Mouse (Mus musculus) spleen, postnatal 36 days (tissue): ENCODE data around the gene Tns3.
"Not testable (repeated sequence)": the region's sequence is repeated elsewhere in the genome, so short reads cannot be mapped to it uniquely, and the experiment has no call there.

ENCODE experiments used
- DNase-seq, 2 experiments: peaks; one replicate each; pipeline ENCODE4 v3.0.0; 2022; ENCODE audit warnings: low spot score in 2 of 2, mixed read lengths in 1 of 2

The Tns3 gene

GRCm38 (mm10) chr11:8579789-8580188 is 84.5 kb downstream of the Tns3 start:
- no peak for DNase-seq

GRCm38 (mm10) chr11:8575217-8576180 is 88.8 kb downstream of the Tns3 start:
- no peak for DNase-seq

- DNase-seq = no peak
Measured at GRCm38 (mm10) chr11:8574562-8574961, 89.8 kb downstream of the Tns3 start.

GRCm38 (mm10) chr11:8572762-8573161 is 91.6 kb downstream of the Tns3 start:
- DNase-seq = no peak

- no peak for DNase-seq
Measured at GRCm38 (mm10) chr11:8569232-8570028, 94.9 kb downstream of the Tns3 start.

- no peak for DNase-seq
Measured at GRCm38 (mm10) chr11:8568829-8569228, 95.5 kb downstream of the Tns3 start.

- peak; percentile 27 to 52 for DNase-seq
Measured at GRCm38 (mm10) chr11:8566250-8566853, 98.0 kb downstream of the Tns3 start.

- no peak for DNase-seq
Measured at GRCm38 (mm10) chr11:8558761-8559282, 105.5 kb downstream of the Tns3 start.

GRCm38 (mm10) chr11:8558258-8558657 is 106.1 kb downstream of the Tns3 start:
- no peak for DNase-seq

- DNase-seq = peak; percentile 13
Measured at GRCm38 (mm10) chr11:8557006-8557405, 107.3 kb downstream of the Tns3 start.

GRCm38 (mm10) chr11:8551710-8552109 is 112.6 kb downstream of the Tns3 start:
- no peak for DNase-seq

GRCm38 (mm10) chr11:8547661-8548060 is 116.7 kb downstream of the Tns3 start:
- DNase-seq = no peak

- peak; percentile 25 to 28 for DNase-seq
Measured at GRCm38 (mm10) chr11:8545798-8546197, 118.5 kb downstream of the Tns3 start.

- DNase-seq = no peak
Measured at GRCm38 (mm10) chr11:8544355-8544754, 120.0 kb downstream of the Tns3 start.

GRCm38 (mm10) chr11:8541222-8541815 is 123.0 kb downstream of the Tns3 start:
- DNase-seq = no peak

GRCm38 (mm10) chr11:8539593-8540265 is 124.6 kb downstream of the Tns3 start:
- DNase-seq = no peak

GRCm38 (mm10) chr11:8537013-8537614 is 127.2 kb downstream of the Tns3 start:
- no peak for DNase-seq

- peak; percentile 55 to 59 for DNase-seq
Measured at GRCm38 (mm10) chr11:8534893-8535292, 129.4 kb downstream of the Tns3 start.

GRCm38 (mm10) chr11:8532771-8533170 is 131.6 kb downstream of the Tns3 start:
- DNase-seq = not testable (repeated sequence)

- DNase-seq = no peak
Measured at GRCm38 (mm10) chr11:8532112-8532747, 132.1 kb downstream of the Tns3 start.
